ENCODE assay signal across 8 mouse cellular contexts in genomic region chr13:73327827-73328698, GRCm38 (mm10). TPM values are rescaled to one million over a fixed set of nuclear protein-coding genes. Genes with fewer than 3 reads are reported as not detected.
A peak's percentile ranks its signal among the peaks of the same experiment; 100 is the strongest.
DNase-seq lines count a peak whose midpoint lies in the region; ATAC-seq lines count a peak whose summit lies in the region.

Gene Mrpl36 (plus strand): TSS chr13:73328513.
Gene Ndufs6 (minus strand): TSS chr13:73328542.

- H3K9me3 ChIP-seq in hindbrain, embryonic 13.5 days, result no peaks in the 10 kb centered on the region

- peak within 1 kb of the TSS; percentile 72 for H3K4me3 ChIP-seq in hindbrain, embryonic 13.5 days

- 1% methylated on average over 44 of the region's 45 CpGs for WGBS in hindbrain, embryonic 13.5 days

- H3K36me3 ChIP-seq in hindbrain, embryonic 13.5 days, result peaks cover 35% of the 10 kb centered on the region

- peak within 1 kb of the TSS; percentile 60; the same call in 1 of the 2 replicates for H3K27ac ChIP-seq in hindbrain, embryonic 13.5 days

- H3K9ac ChIP-seq in hindbrain, embryonic 13.5 days, result peak within 1 kb of the TSS; percentile 82

- no peaks in the 10 kb centered on the region for H3K27me3 ChIP-seq in hindbrain, embryonic 13.5 days

- H3K4me2 ChIP-seq in hindbrain, embryonic 13.5 days, result peak within 1 kb of the TSS; percentile 86

- ATAC-seq in hindbrain, embryonic 13.5 days (ENCODE audit: low FRiP score), result peak; percentile 73

- DNase-seq in NIH3T3 (ENCODE audit: low read depth), result peak; percentile 90
- DNase-seq in cerebellum, postnatal 10 days, result peak; percentile 96 to 97
- peak; percentile 89 to 90 for DNase-seq in frontal cortex, postnatal 14 days (ENCODE audit: low spot score in 2 of 2)
- peak; percentile 91 for DNase-seq in layer of hippocampus, postnatal 36 days
- peak; percentile 94 for DNase-seq in lung, postnatal 36 days
- peak; percentile 95 for DNase-seq in retina, postnatal 1 day
- peak; percentile 86 to 88 for DNase-seq in urinary bladder, adult 18-20 months (ENCODE audit: low spot score in 2 of 2)

- peaks cover 28% of the 10 kb centered on the region for H3K4me1 ChIP-seq in hindbrain, embryonic 13.5 days (replicated peaks)

RNA-seq across cellular contexts. Expression of gene Mrpl36, which starts in this region (rescaled TPM):
- 86.9 and 96.8 TPM in 2 replicates for polyA plus RNA-seq in hindbrain, embryonic 13.5 days (2015; fragmentation: Nextera tagmentation; extraction: Ambion mirVana)
- 10 to 100 TPM; 35.2 to 42.5 TPM for total RNA-seq in layer of hippocampus, postnatal 36 days (2021)

RNA-seq across cellular contexts. Expression of gene Ndufs6, which starts in this region (rescaled TPM):
- polyA plus RNA-seq in hindbrain, embryonic 13.5 days (2015; fragmentation: Nextera tagmentation; extraction: Ambion mirVana), result 370 and 384 TPM in 2 replicates
- total RNA-seq in layer of hippocampus, postnatal 36 days (2021), result 100 to 1,000 TPM; 170 to 174 TPM

Comparison
In these comparisons a context has a peak if more than half of its experiments do, and no peak if none do; other contexts are left out.
1. Peak in every context shown above with its lines: DNase-seq, ATAC-seq, H3K4me3 ChIP-seq and H3K27ac ChIP-seq.